In the genomic region with DNA sequence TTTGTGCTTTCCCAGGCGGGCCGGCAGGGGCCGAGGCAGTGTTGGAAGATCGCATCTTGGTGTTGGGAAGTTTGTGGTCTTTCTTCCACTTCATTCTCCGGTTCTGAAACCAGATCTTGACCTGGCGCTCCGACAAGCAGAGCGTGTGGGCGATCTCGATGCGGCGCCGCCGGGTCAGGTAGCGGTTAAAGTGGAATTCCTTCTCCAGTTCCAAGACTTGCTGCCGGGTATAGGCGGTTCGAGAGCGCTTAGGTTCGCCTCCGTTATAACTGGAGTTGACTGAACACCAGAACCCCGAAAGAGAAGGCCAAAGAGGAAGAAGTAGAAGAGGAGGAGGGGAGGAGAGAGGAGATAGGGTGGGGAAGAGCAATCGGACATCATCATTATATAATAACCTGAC, we compare ENCODE assay signal across 11 mouse cellular contexts. TPM values are rescaled to one million over a fixed set of nuclear protein-coding genes. Genes with fewer than 3 reads are reported as not detected.
A peak's percentile ranks its signal among the peaks of the same experiment; 100 is the strongest.
DNase-seq lines count a peak whose midpoint lies in the region; ATAC-seq and TF ChIP-seq lines count a peak whose summit lies in the region.
"Had no signal": no experiment of that assay in that cellular context is flagged by ENCODE, and none has a peak within 500 bp of the region (broad histone marks: within the 10 kb centered on the region; RNA-seq: fewer than 3 reads in every experiment).

No protein-coding gene starts in this region.

- H3K4me3 ChIP-seq in heart, embryonic 10.5 days, result peak overlapping the region; percentile 61
- H3K4me3 ChIP-seq in brown adipose tissue, adult 24 weeks (ENCODE audit: insufficient read depth, low read depth, low read length), result peak overlapping the region; percentile 85
- H3K4me3 ChIP-seq in intestine, postnatal 0 days (ENCODE audit: low read depth, low read length), result peak overlapping the region; percentile 68
- peak overlapping the region; percentile 62 for H3K4me3 ChIP-seq in lung, postnatal 0 days (ENCODE audit: low read depth, low read length)

- peaks cover 15% of the 10 kb centered on the region for H3K4me1 ChIP-seq in heart, embryonic 10.5 days
- H3K4me1 ChIP-seq in brown adipose tissue, adult 24 weeks (ENCODE audit: control insufficient read depth, insufficient read depth, insufficient read length, low read length), result peaks cover 17% of the 10 kb centered on the region
- H3K4me1 ChIP-seq in intestine, postnatal 0 days (replicated peaks; ENCODE audit: control insufficient read depth, insufficient read depth, low read length), result peaks cover 11% of the 10 kb centered on the region; the same call in 1 of the 2 replicates
- H3K4me1 ChIP-seq in lung, postnatal 0 days (ENCODE audit: insufficient read depth, low read depth, low read length), result peaks cover 3% of the 10 kb centered on the region; the same call in 1 of the 2 replicates

- 0 out of 2 replicates have a peak overlapping the region, but pooled peaks have one; percentile 83 for H3K27ac ChIP-seq in heart, embryonic 10.5 days
- peak overlapping the region; percentile 93 for H3K27ac ChIP-seq in brown adipose tissue, adult 24 weeks (replicated peaks; ENCODE audit: low read depth, low read length)
- H3K27ac ChIP-seq in intestine, postnatal 0 days (ENCODE audit: low read depth, low read length), result peak overlapping the region; percentile 85
- H3K27ac ChIP-seq in lung, postnatal 0 days (ENCODE audit: low read length), result peak overlapping the region; percentile 93
- H3K27ac ChIP-seq: liver, embryonic 15.5 days had no signal

- peaks cover 100% of the 10 kb centered on the region for H3K27me3 ChIP-seq in heart, embryonic 10.5 days (ENCODE audit: insufficient read depth, poor library complexity, severe bottlenecking)
- H3K27me3 ChIP-seq in intestine, postnatal 0 days (replicated peaks; ENCODE audit: control insufficient read depth, insufficient read depth, low read length), result 0 out of 2 replicates have a peak, but pooled peaks cover 4% of the 10 kb centered on the region
- 0 out of 2 replicates have a peak, but pooled peaks cover 13% of the 10 kb centered on the region for H3K27me3 ChIP-seq in lung, postnatal 0 days (replicated peaks; ENCODE audit: insufficient read depth, low read length)

- WGBS in heart, embryonic 10.5 days, result under 1% methylated on average over 23 of the region's 23 CpGs
- WGBS in intestine, postnatal 0 days, result 11% methylated on average over 23 of the region's 23 CpGs
- 3% methylated on average over 23 of the region's 23 CpGs for WGBS in lung, postnatal 0 days

- no peaks in the 10 kb centered on the region for H3K9me3 ChIP-seq in heart, embryonic 10.5 days
- no peaks in the 10 kb centered on the region for H3K9me3 ChIP-seq in intestine, postnatal 0 days (ENCODE audit: control insufficient read depth)
- no peaks in the 10 kb centered on the region for H3K9me3 ChIP-seq in lung, postnatal 0 days (ENCODE audit: low read length)
- H3K9me3 ChIP-seq: liver, embryonic 15.5 days had no signal

- intact Hi-C loops in left cerebral cortex, postnatal 4 days (cut with DNase I), result loop anchor here (10.0 kb wide), 1 partner anchor 316 kb away; no protein-coding TSS in a partner anchor

- peak overlapping the region; percentile 96 for H3K4me2 ChIP-seq in intestine, postnatal 0 days (replicated peaks; ENCODE audit: low read depth)
- peak overlapping the region; percentile 90 for H3K4me2 ChIP-seq in lung, postnatal 0 days (replicated peaks; ENCODE audit: low read depth, low read length)

- peak overlapping the region; percentile 85 for H3K9ac ChIP-seq in intestine, postnatal 0 days (ENCODE audit: low read depth, low read length)
- peak overlapping the region; percentile 79 for H3K9ac ChIP-seq in lung, postnatal 0 days (replicated peaks; ENCODE audit: low read depth)

- no peak for TF ChIP-seq CTCF in intestine, postnatal 0 days (IDR thresholded peaks at IDR 0.05; ENCODE audit: low read depth)
- 0 out of 2 replicates have a peak, but pooled peaks have one; percentile 17 for TF ChIP-seq CTCF in lung, postnatal 0 days (IDR thresholded peaks at IDR 0.05)

- ATAC-seq in intestine, postnatal 0 days, result no peak
- no peak for ATAC-seq in lung, postnatal 0 days

- peak; percentile 77 for DNase-seq in heart, embryonic 10.5 days (ENCODE audit: low spot score)
- no peak for DNase-seq in heart, adult 9 months (ENCODE audit: low spot score in 2 of 2)
- DNase-seq in lung, postnatal 0 days (ENCODE audit: low spot score), result peak; percentile 75
- DNase-seq in urinary bladder, postnatal 14 days (ENCODE audit: low spot score), result no peak
- no peak for DNase-seq in urinary bladder, adult 18-20 months (ENCODE audit: low spot score in 2 of 2)
- DNase-seq in left cerebral cortex, postnatal 4 days, result no peak

- TF ChIP-seq EP300 in lung, postnatal 0 days (IDR thresholded peaks at IDR 0.05), result no peak

- no peaks in the 10 kb centered on the region for H3K36me3 ChIP-seq in heart, embryonic 10.5 days
- H3K36me3 ChIP-seq in intestine, postnatal 0 days (ENCODE audit: control insufficient read depth, insufficient read depth), result no peaks in the 10 kb centered on the region
- no peaks in the 10 kb centered on the region for H3K36me3 ChIP-seq in lung, postnatal 0 days (ENCODE audit: insufficient read depth, low read length)
- H3K36me3 ChIP-seq: liver, embryonic 15.5 days had no signal

RNA-seq across cellular contexts. Expression of a gene that starts 1.1 kb away (rescaled TPM):
- polyA plus RNA-seq in heart, embryonic 10.5 days (2016; fragmentation: Nextera tagmentation; extraction: Ambion mirVana), result 0.17 and 1.4 TPM in 2 replicates
- polyA plus RNA-seq in brown adipose tissue, adult 24 weeks (2012; ENCODE audit: insufficient read depth, insufficient read length, missing spikeins), result 14.0 and 26.4 TPM in 2 replicates
- polyA plus RNA-seq in intestine, postnatal 0 days (2015; fragmentation: Nextera tagmentation; extraction: Ambion mirVana), result 3.6 and 4.5 TPM in 2 replicates
- polyA plus RNA-seq in lung, postnatal 0 days (2015; fragmentation: Nextera tagmentation; extraction: Ambion mirVana), result 3.7 and 3.9 TPM in 2 replicates
- not detected for total RNA-seq in left cerebral cortex, postnatal 4 days (2021)

RNA-seq across cellular contexts. Expression of a gene that starts 13.1 kb away (rescaled TPM):
- 0.07 and 1.5 TPM in 2 replicates for polyA plus RNA-seq in heart, embryonic 10.5 days (2016; fragmentation: Nextera tagmentation; extraction: Ambion mirVana)
- not detected in 2 replicates for polyA plus RNA-seq in brown adipose tissue, adult 24 weeks (2012; ENCODE audit: insufficient read depth, insufficient read length, missing spikeins)
- 0.61 and 0.97 TPM in 2 replicates for polyA plus RNA-seq in intestine, postnatal 0 days (2015; fragmentation: Nextera tagmentation; extraction: Ambion mirVana)
- polyA plus RNA-seq in lung, postnatal 0 days (2015; fragmentation: Nextera tagmentation; extraction: Ambion mirVana), result 1.5 and 1.6 TPM in 2 replicates
- not detected for total RNA-seq in left cerebral cortex, postnatal 4 days (2021)
- total RNA-seq: common myeloid progenitor, adult 5-6 weeks; heart, postnatal 25 days had no signal

RNA-seq across cellular contexts. Expression of a gene that starts 14.0 kb away (rescaled TPM):
- polyA plus RNA-seq in heart, embryonic 10.5 days (2016; fragmentation: Nextera tagmentation; extraction: Ambion mirVana), result 0.58 and 6.0 TPM in 2 replicates
- polyA plus RNA-seq in brown adipose tissue, adult 24 weeks (2012; ENCODE audit: insufficient read depth, insufficient read length, missing spikeins), result 35.9 and 39.4 TPM in 2 replicates
- polyA plus RNA-seq in intestine, postnatal 0 days (2015; fragmentation: Nextera tagmentation; extraction: Ambion mirVana), result 14.8 and 15.3 TPM in 2 replicates
- 39.7 and 40.3 TPM in 2 replicates for polyA plus RNA-seq in lung, postnatal 0 days (2015; fragmentation: Nextera tagmentation; extraction: Ambion mirVana)
- not detected for total RNA-seq in left cerebral cortex, postnatal 4 days (2021)

RNA-seq across cellular contexts. Expression of a gene that starts 18.1 kb away (rescaled TPM):
- polyA plus RNA-seq in heart, embryonic 10.5 days (2016; fragmentation: Nextera tagmentation; extraction: Ambion mirVana), result 0.30 TPM in 1 of 2 replicates, not detected in the other
- polyA plus RNA-seq in brown adipose tissue, adult 24 weeks (2012; ENCODE audit: insufficient read depth, insufficient read length, missing spikeins), result not detected in 2 replicates
- 0.76 and 0.81 TPM in 2 replicates for polyA plus RNA-seq in intestine, postnatal 0 days (2015; fragmentation: Nextera tagmentation; extraction: Ambion mirVana)
- polyA plus RNA-seq in lung, postnatal 0 days (2015; fragmentation: Nextera tagmentation; extraction: Ambion mirVana), result 0.95 and 1.1 TPM in 2 replicates
- not detected for total RNA-seq in left cerebral cortex, postnatal 4 days (2021)
- total RNA-seq: common myeloid progenitor, adult 5-6 weeks; heart, postnatal 25 days had no signal
- polyA plus RNA-seq: liver, embryonic 15.5 days had no signal

RNA-seq across cellular contexts. Expression of a gene that starts 22.7 kb away (rescaled TPM):
- 0.57 and 3.7 TPM in 2 replicates for polyA plus RNA-seq in heart, embryonic 10.5 days (2016; fragmentation: Nextera tagmentation; extraction: Ambion mirVana)
- 4.7 and 5.4 TPM in 2 replicates for polyA plus RNA-seq in brown adipose tissue, adult 24 weeks (2012; ENCODE audit: insufficient read depth, insufficient read length, missing spikeins)
- 3.4 and 3.6 TPM in 2 replicates for polyA plus RNA-seq in intestine, postnatal 0 days (2015; fragmentation: Nextera tagmentation; extraction: Ambion mirVana)
- polyA plus RNA-seq in lung, postnatal 0 days (2015; fragmentation: Nextera tagmentation; extraction: Ambion mirVana), result 4.3 and 4.8 TPM in 2 replicates
- total RNA-seq in left cerebral cortex, postnatal 4 days (2021), result not detected

Comparison
In these comparisons a context has a peak if more than half of its experiments do, and no peak if none do; other contexts are left out.
1. DNase-seq: peak in heart, embryonic 10.5 days (single experiment) and lung, postnatal 0 days (single experiment); none in heart, adult 9 months (0 of 2), urinary bladder, postnatal 14 days (single experiment), urinary bladder, adult 18-20 months (0 of 2) and left cerebral cortex, postnatal 4 days (single experiment).
2. Peak in every context shown above with its lines, with median percentiles within 50 percentile points of each other: H3K27ac ChIP-seq and H3K4me3 ChIP-seq.